Mouse (Mus musculus): ENCODE measurements at regions not wholly inside any gene's neighbourhood (a gene's known extent, or its start where the extent isn't known, plus 50 kb on each side); places are given as distances from the start of the nearest gene placed in this dataset.

GRCm38 (mm10) chr10:39316533-39316932, 52.1 kb upstream of the Fyn start:
- DNase-seq (ENCODE audit: low read depth, low spot score): no peak

GRCm38 (mm10) chr10:39315434-39316174, 53.1 kb upstream of the Fyn start:
- DNase-seq (ENCODE audit: low read depth, low spot score): no peak

GRCm38 (mm10) chr10:39311501-39311900, 57.2 kb upstream of the Fyn start:
- DNase-seq (ENCODE audit: low read depth, low spot score): no peak

- no peak for DNase-seq (ENCODE audit: low read depth, low spot score)
Observed at GRCm38 (mm10) chr10:39308535-39308934, 60.1 kb upstream of the Fyn start.

- no peak for DNase-seq (ENCODE audit: low read depth, low spot score)
Observed at GRCm38 (mm10) chr10:39292703-39293496, 75.8 kb upstream of the Fyn start.

GRCm38 (mm10) chr10:39291747-39292198, 76.9 kb upstream of the Fyn start:
- DNase-seq (ENCODE audit: low read depth, low spot score): no peak

- DNase-seq (ENCODE audit: low read depth, low spot score): no peak
Observed at GRCm38 (mm10) chr10:39291134-39291746, 77.4 kb upstream of the Fyn start.

- DNase-seq (ENCODE audit: low read depth, low spot score): no peak
Observed at GRCm38 (mm10) chr10:39290245-39290644, 78.4 kb upstream of the Fyn start.

- no peak for DNase-seq (ENCODE audit: low read depth, low spot score)
Observed at GRCm38 (mm10) chr10:39280366-39281000, 88.2 kb upstream of the Fyn start.

GRCm38 (mm10) chr10:39274202-39274601, 94.5 kb upstream of the Fyn start:
- DNase-seq (ENCODE audit: low read depth, low spot score): no peak

- no peak for DNase-seq (ENCODE audit: low read depth, low spot score)
Observed at GRCm38 (mm10) chr10:39273426-39273825, 95.2 kb upstream of the Fyn start.

GRCm38 (mm10) chr10:39272387-39272949, 96.2 kb upstream of the Fyn start:
- DNase-seq (ENCODE audit: low read depth, low spot score): no peak

- no peak for DNase-seq (ENCODE audit: low read depth, low spot score)
Observed at GRCm38 (mm10) chr10:39270406-39270805, 98.2 kb upstream of the Fyn start.

- no peak for DNase-seq (ENCODE audit: low read depth, low spot score)
Observed at GRCm38 (mm10) chr10:39267236-39267635, 101.4 kb upstream of the Fyn start.

- DNase-seq (ENCODE audit: low read depth, low spot score): no peak
Observed at GRCm38 (mm10) chr10:39266482-39266881, 102.2 kb upstream of the Fyn start.

GRCm38 (mm10) chr10:39262466-39262865, 98.9 kb upstream of the Ccn6 start:
- DNase-seq (ENCODE audit: low read depth, low spot score): no peak

- no peak for DNase-seq (ENCODE audit: low read depth, low spot score)
Observed at GRCm38 (mm10) chr10:39261174-39262145, 97.9 kb upstream of the Ccn6 start.

GRCm38 (mm10) chr10:39260061-39260460, 96.5 kb upstream of the Ccn6 start:
- DNase-seq (ENCODE audit: low read depth, low spot score): no peak

- no peak for DNase-seq (ENCODE audit: low read depth, low spot score)
Observed at GRCm38 (mm10) chr10:39257371-39258154, 94.0 kb upstream of the Ccn6 start.

- no peak for DNase-seq (ENCODE audit: low read depth, low spot score)
Observed at GRCm38 (mm10) chr10:39254561-39254960, 91.0 kb upstream of the Ccn6 start.

Data from retina, adult 2 months (tissue).